Mouse (Mus musculus) midbrain, postnatal 0 days (tissue): ENCODE measurements around the gene Dennd4b. TPM values are rescaled to one million over a fixed set of nuclear protein-coding genes. Genes with fewer than 3 reads are reported as not detected.

ENCODE experiments used
- ATAC-seq: fragments of 200-750 bp; cut with Nextera tagmentation; 2 replicates; pipeline ENCODE4 v1.8.0; 2017; ENCODE audit warnings: moderate number of reproducible peaks, mild to moderate bottlenecking, moderate TSS enrichment, moderate library complexity; ENCODE audit not compliant: low FRiP score
- DNase-seq: peaks from one replicate; pipeline ENCODE4 v3.0.0-alpha.2; 2015; ENCODE audit warnings: low spot score
- H3K27ac ChIP-seq: fragments of 300-500 bp; sonication (generic); 2 replicates; pipeline ENCODE4 v1.5.1; 2014; ENCODE audit warnings: low read depth, mild to moderate bottlenecking, low read length, mixed read lengths
- H3K27me3 ChIP-seq: fragments of 300-500 bp; sonication (generic); 2 replicates; pipeline ENCODE4 v1.6.1; 2014; ENCODE audit warnings: low read length, control low read depth, mixed read lengths; ENCODE audit not compliant: insufficient read depth
- H3K36me3 ChIP-seq: fragments of 300-500 bp; sonication (generic); 2 replicates; pipeline ENCODE4 v1.6.1; 2014; ENCODE audit warnings: low read length, control low read depth, mixed read lengths; ENCODE audit not compliant: insufficient read depth
- H3K4me1 ChIP-seq: fragments of 300-500 bp; sonication (generic); 2 replicates; pipeline ENCODE4 v1.6.1; 2014; ENCODE audit warnings: mild to moderate bottlenecking, control low read depth, antibody characterized with exemption, low read length, mixed read lengths; ENCODE audit not compliant: insufficient read depth
- H3K4me2 ChIP-seq: fragments of 300-500 bp; sonication (generic); 2 replicates; pipeline ENCODE4 v1.6.1; 2014; ENCODE audit warnings: low read depth, mild to moderate bottlenecking, low read length, mixed read lengths; ENCODE audit not compliant: poor library complexity, severe bottlenecking
- H3K4me3 ChIP-seq: fragments of 300-500 bp; sonication (generic); 2 replicates; pipeline ENCODE4 v1.5.1; 2014; ENCODE audit warnings: low read depth, mild to moderate bottlenecking, low read length, moderate library complexity
- H3K9ac ChIP-seq: fragments of 300-500 bp; sonication (generic); replicated peaks from 2 replicates; pipeline ENCODE4 v1.6.1; 2014; ENCODE audit warnings: mild to moderate bottlenecking, low read length, moderate library complexity, mixed read lengths; ENCODE audit not compliant: poor library complexity, severe bottlenecking
- H3K9me3 ChIP-seq: fragments of 300-500 bp; sonication (generic); 2 replicates; pipeline ENCODE4 v1.6.1; 2016; ENCODE audit warnings: low read length, control low read depth
- CTCF ChIP-seq: IDR thresholded peaks from 2 replicates; pipeline ENCODE4 v1.5.1; 2016; ENCODE audit warnings: antibody characterized with exemption, mild to moderate bottlenecking
- WGBS: fragments of 180-500 bp; shearing (Covaris S2); extraction: QIAGEN DNeasy Blood & Tissue Kit; methylation state at CpG from one replicate; pipeline ENCODE4 v1.1.7; 2014; 5-methylcytosine and 5-hydroxymethylcytosine counted together
- polyA plus RNA-seq: library from polyadenylated mRNA; unstranded; fragments of >200 nt; fragmentation: Nextera tagmentation; extraction: Ambion mirVana; gene quantifications from 2 replicates; pipeline ENCODE4 v1.2.1, GENCODE M21; 2015
- total RNA-seq: library from RNA; depleted of rRNA; stranded (reverse); fragments of >200 nt; gene quantifications from 2 replicates; pipeline ENCODE4 v1.2.3, GENCODE M21; 2014; rRNA removed

Gene Dennd4b
- total RNA-seq (34.6 and 46.8 TPM in 2 replicates), polyA plus RNA-seq (6.9 and 7.7 TPM in 2 replicates)

GRCm38 (mm10) chr3:90265034-90265931 is at the start of gene Dennd4b:
TSS of gene Dennd4b (plus strand) at chr3:90265185.
- H3K27ac ChIP-seq, result peak within 1 kb of the TSS; percentile 97
- H3K4me3 ChIP-seq, result peak within 1 kb of the TSS; percentile 93
- no peaks in the 10 kb centered on the region for H3K27me3 ChIP-seq
- H3K4me2 ChIP-seq, result peak within 1 kb of the TSS; percentile 89
- under 1% methylated on average over 59 of the region's 87 CpGs for WGBS
- peak; percentile 86 for ATAC-seq
- peak; percentile 81 for DNase-seq
- H3K36me3 ChIP-seq, result peaks cover 45% of the 10 kb centered on the region
- TF ChIP-seq CTCF, result peak; percentile 91
- H3K4me1 ChIP-seq, result peaks cover 11% of the 10 kb centered on the region
- peak within 1 kb of the TSS; percentile 91 for H3K9ac ChIP-seq
- no peaks in the 10 kb centered on the region for H3K9me3 ChIP-seq

- no peak overlapping the region for H3K4me3 ChIP-seq
- no peaks in the 10 kb centered on the region for H3K9me3 ChIP-seq
- DNase-seq (no peak), ATAC-seq (no peak)
- H3K9ac ChIP-seq, result no peak overlapping the region
- 35% methylated on average over 1 of the region's 1 CpGs for WGBS
- peak; percentile 9 for TF ChIP-seq CTCF
- no peaks in the 10 kb centered on the region for H3K27me3 ChIP-seq
- no peaks in the 10 kb centered on the region for H3K4me1 ChIP-seq
- no peak overlapping the region for H3K4me2 ChIP-seq
- no peaks in the 10 kb centered on the region for H3K36me3 ChIP-seq
- H3K27ac ChIP-seq, result no peak overlapping the region
Measured at GRCm38 (mm10) chr3:90215825-90216380, 49.1 kb upstream of the Dennd4b start.

- WGBS, result 11% methylated on average over 6 of the region's 6 CpGs
Measured at GRCm38 (mm10) chr3:90220088-90220487, 44.9 kb upstream of the Dennd4b start.

GRCm38 (mm10) chr3:90220531-90220951 is 44.4 kb upstream of the Dennd4b start:
- no peaks in the 10 kb centered on the region for H3K4me1 ChIP-seq
- ATAC-seq (peak; percentile 47; the same call in 1 of the 2 replicates), DNase-seq (peak; percentile 57)
- peak overlapping the region; percentile 38 for H3K4me3 ChIP-seq
- WGBS, result under 1% methylated on average over 19 of the region's 20 CpGs
- no peak for TF ChIP-seq CTCF
- peak overlapping the region; percentile 81 for H3K4me2 ChIP-seq
- no peaks in the 10 kb centered on the region for H3K9me3 ChIP-seq
- H3K36me3 ChIP-seq, result no peaks in the 10 kb centered on the region
- peak overlapping the region; percentile 44 for H3K9ac ChIP-seq
- peak overlapping the region; percentile 51; the same call in 1 of the 2 replicates for H3K27ac ChIP-seq
- no peaks in the 10 kb centered on the region for H3K27me3 ChIP-seq

More at GRCm38 (mm10) chr3:90220088-90220487, 44.9 kb upstream of the Dennd4b start:
- H3K36me3 ChIP-seq, result no peaks in the 10 kb centered on the region
- H3K27ac ChIP-seq, result no peak overlapping the region; the same call in none of the 2 replicates
- peak; percentile 79 for TF ChIP-seq CTCF
- peak overlapping the region; percentile 38 for H3K4me3 ChIP-seq
- H3K4me2 ChIP-seq, result peak overlapping the region; percentile 81
- no peaks in the 10 kb centered on the region for H3K27me3 ChIP-seq
- ATAC-seq (no peak), DNase-seq (peak; percentile 68)
- no peaks in the 10 kb centered on the region for H3K4me1 ChIP-seq
- no peaks in the 10 kb centered on the region for H3K9me3 ChIP-seq
- H3K9ac ChIP-seq, result peak overlapping the region; percentile 44; the same call in 1 of the 2 replicates

- no peak for TF ChIP-seq CTCF
- Histone ChIP-seq H3K27ac (no peak overlapping the region), H3K36me3 (no peaks in the 10 kb centered on the region), H3K4me3 (peak overlapping the region; percentile 38; the same call in 1 of the 2 replicates), H3K9ac (no peak overlapping the region; the same call in 1 of the 2 replicates), H3K4me2 (peak overlapping the region; percentile 81), H3K4me1 (no peaks in the 10 kb centered on the region), H3K27me3 (no peaks in the 10 kb centered on the region), H3K9me3 (no peaks in the 10 kb centered on the region)
- WGBS, result 25% methylated on average over 5 of the region's 5 CpGs
- no peak for DNase-seq
- no peak for ATAC-seq
Measured at GRCm38 (mm10) chr3:90221123-90221522, 43.9 kb upstream of the Dennd4b start.
